ENCODE assay signal across 15 mouse cellular contexts in genomic region chr1:90789506-90789905, GRCm38 (mm10).
"Had no signal": no experiment of that assay in that cellular context is flagged by ENCODE, and none has a peak within 500 bp of the region (broad histone marks: within the 10 kb centered on the region; RNA-seq: fewer than 3 reads in every experiment).

No protein-coding gene starts in this region.

- H3K9ac ChIP-seq: limb, embryonic 13.5 days; liver, embryonic 12.5 days; lung, embryonic 14.5 days; neural tube, embryonic 13.5 days had no signal

- H3K9me3 ChIP-seq: limb, embryonic 13.5 days; liver, embryonic 12.5 days; midbrain, embryonic 10.5 days; neural tube, embryonic 13.5 days had no signal

- H3K4me1 ChIP-seq: liver, embryonic 12.5 days; midbrain, embryonic 10.5 days; neural tube, embryonic 13.5 days had no signal

- DNase-seq: kidney, adult 9 months; kidney, postnatal 10 days; kidney, postnatal 4 days; lung, embryonic 14.5 days; lung, postnatal 10 days; lung, postnatal 4 days; retina, postnatal 1 day; right cerebral cortex, postnatal 14 days; thymus, postnatal 4 days had no signal

- H3K4me2 ChIP-seq: limb, embryonic 13.5 days; liver, embryonic 12.5 days; lung, embryonic 14.5 days; neural tube, embryonic 13.5 days had no signal

- ATAC-seq: liver, embryonic 12.5 days; midbrain, embryonic 16.5 days had no signal

- H3K27ac ChIP-seq: layer of hippocampus, adult 2 months; limb, embryonic 13.5 days; liver, embryonic 12.5 days; midbrain, embryonic 10.5 days; neural tube, embryonic 13.5 days had no signal

- H3K4me3 ChIP-seq: layer of hippocampus, adult 2 months; limb, embryonic 13.5 days; liver, embryonic 12.5 days; midbrain, embryonic 10.5 days; neural tube, embryonic 13.5 days had no signal

- H3K27me3 ChIP-seq: limb, embryonic 13.5 days; liver, embryonic 12.5 days; neural tube, embryonic 13.5 days had no signal

- H3K36me3 ChIP-seq: midbrain, embryonic 10.5 days; neural tube, embryonic 13.5 days had no signal
